Mouse (Mus musculus) CH12.LX (cell line): Measurements from ENCODE around the gene Pcp4l1. TPM values are rescaled to one million over a fixed set of nuclear protein-coding genes. Genes with fewer than 3 reads are reported as not detected.

Experiments used
- DNase-seq: peaks from one replicate; pipeline ENCODE4 v3.0.0-alpha.2; 2013; ENCODE audit errors: extremely low read depth
- H3K27ac ChIP-seq: 2 replicates; pipeline ENCODE4 v1.5.1; 2012; ENCODE audit warnings: low read depth, mild to moderate bottlenecking, control low read depth, moderate library complexity; ENCODE audit not compliant: insufficient read depth
- H3K27me3 ChIP-seq: replicated peaks from 2 replicates; pipeline ENCODE3; 2012; ENCODE audit warnings: inconsistent platforms
- H3K36me3 ChIP-seq, 2 experiments: replicated peaks in 1 of 2; 2 replicates each; pipeline versions ENCODE3 to v1.6.1; 2012; ENCODE audit warnings: inconsistent platforms in 1 of 2, low read length in 1 of 2, mild to moderate bottlenecking in 1 of 2, mixed read lengths in 1 of 2, moderate library complexity in 1 of 2; ENCODE audit not compliant: control insufficient read depth in 1 of 2, insufficient read depth in 1 of 2
- H3K4me1 ChIP-seq, 2 experiments: 2 replicates each; pipeline ENCODE4 v1.6.1; 2012; ENCODE audit warnings: inconsistent platforms in 1 of 2, moderate library complexity in 1 of 2; ENCODE audit not compliant: insufficient read depth in 2 of 2, control insufficient read depth in 1 of 2
- H3K4me2 ChIP-seq: 2 replicates; pipeline ENCODE4 v1.6.1; 2012; ENCODE audit warnings: low read depth, mild to moderate bottlenecking, control low read depth; ENCODE audit not compliant: poor library complexity, insufficient read depth, severe bottlenecking
- H3K4me3 ChIP-seq, 3 experiments: fragments of 150-350 bp in 1 of 3; sonication (generic) in 1 of 3; replicated peaks in 1 of 3; 2 replicates each; pipeline versions ENCODE3 to v1.5.1; 2011 to 2012; ENCODE audit warnings: low read depth in 2 of 3, low read length in 2 of 3, mild to moderate bottlenecking in 2 of 3, moderate library complexity in 2 of 3, control low read depth in 1 of 3, improper control_type of control experiment in 1 of 3, inconsistent platforms in 1 of 3, mixed read lengths in 1 of 3; ENCODE audit not compliant: poor library complexity in 1 of 3
- H3K79me2 ChIP-seq: replicated peaks from 2 replicates; pipeline ENCODE4 v1.6.1; 2012; ENCODE audit warnings: mild to moderate bottlenecking, moderate library complexity; ENCODE audit not compliant: control insufficient read depth, poor library complexity, insufficient read depth, severe bottlenecking; ENCODE audit errors: extremely low read depth
- H3K9ac ChIP-seq: 2 replicates; pipeline ENCODE4 v1.6.1; 2012; ENCODE audit warnings: low read depth, mild to moderate bottlenecking, control low read depth, moderate library complexity; ENCODE audit not compliant: insufficient read depth
- H3K9me3 ChIP-seq: replicated peaks from 2 replicates; pipeline ENCODE3; 2012; ENCODE audit warnings: low read length, inconsistent platforms, mixed read lengths
- BHLHE40 ChIP-seq: IDR thresholded peaks from 2 replicates; pipeline ENCODE4 v1.6.1; 2011; ENCODE audit warnings: mild to moderate bottlenecking, low read depth, low read length, improper control_type of control experiment
- CHD1 ChIP-seq: IDR thresholded peaks from 2 replicates; pipeline ENCODE4 v1.6.1; 2012; ENCODE audit warnings: low read depth, low read length, improper control_type of control experiment, inconsistent platforms
- CHD2 ChIP-seq: IDR thresholded peaks from 2 replicates; pipeline ENCODE4 v1.6.1; 2011; ENCODE audit warnings: low read length, improper control_type of control experiment
- E2F4 ChIP-seq: IDR thresholded peaks from 2 replicates; pipeline ENCODE4 v1.6.1; 2011; ENCODE audit warnings: low read depth, low read length, improper control_type of control experiment; ENCODE audit not compliant: insufficient replicate concordance
- ELF1 ChIP-seq: IDR thresholded peaks from 2 replicates; pipeline ENCODE4 v1.6.1; 2014; ENCODE audit warnings: low read depth, mild to moderate bottlenecking, inconsistent platforms, low read length, improper control_type of control experiment
- ETS1 ChIP-seq: conservative IDR thresholded peaks from 2 replicates; pipeline ENCODE4 v1.6.1; 2012; ENCODE audit warnings: low read depth, mild to moderate bottlenecking, inconsistent platforms, low read length, improper control_type of control experiment, moderate library complexity
- IRF4 ChIP-seq: IDR thresholded peaks from 2 replicates; pipeline ENCODE4 v1.6.1; 2014; ENCODE audit warnings: low read depth, mild to moderate bottlenecking, inconsistent platforms, low read length, improper control_type of control experiment
- JUND ChIP-seq: conservative IDR thresholded peaks from 2 replicates; pipeline ENCODE4 v1.6.1; 2011; ENCODE audit warnings: low read depth, low read length, improper control_type of control experiment
- MAX ChIP-seq: IDR thresholded peaks from 2 replicates; pipeline ENCODE4 v1.6.1; 2011; ENCODE audit warnings: low read length, improper control_type of control experiment
- MXI1 ChIP-seq: IDR thresholded peaks from 2 replicates; pipeline ENCODE4 v1.6.1; 2011; ENCODE audit warnings: mild to moderate bottlenecking, low read depth, low read length, improper control_type of control experiment
- MYC ChIP-seq: IDR thresholded peaks from 2 replicates; pipeline ENCODE4 v1.6.1; 2011; ENCODE audit warnings: low read depth, mild to moderate bottlenecking, improper control_type of control experiment, low read length
- NRF1 ChIP-seq: IDR thresholded peaks from 2 replicates; pipeline ENCODE4 v1.6.1; 2014; ENCODE audit warnings: low read depth, mild to moderate bottlenecking, inconsistent platforms, low read length, improper control_type of control experiment, moderate library complexity
- POLR2AphosphoS2 ChIP-seq: IDR thresholded peaks from 2 replicates; pipeline ENCODE4 v1.6.1; 2011; ENCODE audit warnings: low read depth, low read length, improper control_type of control experiment
- RAD21 ChIP-seq: IDR thresholded peaks from 2 replicates; pipeline ENCODE4 v1.6.1; 2011; ENCODE audit warnings: low read depth, mild to moderate bottlenecking, low read length, improper control_type of control experiment, moderate library complexity
- RCOR1 ChIP-seq: conservative IDR thresholded peaks from 2 replicates; pipeline ENCODE4 v1.6.1; 2012; ENCODE audit warnings: low read depth, mild to moderate bottlenecking, inconsistent platforms, low read length, improper control_type of control experiment
- SMC3 ChIP-seq: IDR thresholded peaks from 2 replicates; pipeline ENCODE4 v1.6.1; 2011; ENCODE audit warnings: low read depth, low read length, improper control_type of control experiment
- TBP ChIP-seq: conservative IDR thresholded peaks from 2 replicates; pipeline ENCODE4 v1.6.1; 2011; ENCODE audit warnings: low read depth, low read length, improper control_type of control experiment
- UBTF ChIP-seq: IDR thresholded peaks from 2 replicates; pipeline ENCODE4 v1.6.1; 2012; ENCODE audit warnings: low read depth, mild to moderate bottlenecking, inconsistent platforms, low read length, improper control_type of control experiment, moderate library complexity
- ZC3H11A ChIP-seq: IDR thresholded peaks from 2 replicates; pipeline ENCODE4 v1.6.1; 2012; ENCODE audit warnings: low read depth, mild to moderate bottlenecking, inconsistent platforms, low read length, improper control_type of control experiment
- ZKSCAN1 ChIP-seq: IDR thresholded peaks from 2 replicates; pipeline ENCODE4 v1.6.1; 2012; ENCODE audit warnings: low read depth, inconsistent platforms, low read length, improper control_type of control experiment, borderline replicate concordance
- ZMIZ1 ChIP-seq: IDR thresholded peaks from 2 replicates; pipeline ENCODE4 v1.6.1; 2012; ENCODE audit warnings: low read depth, mild to moderate bottlenecking, inconsistent platforms, low read length, improper control_type of control experiment
- dilution Hi-C: fragments of 300-500 bp; cut with MboI; formaldehyde crosslinking; loops from 2 replicates; pipeline ENCODE4 v1.14.3; 2020; ENCODE audit warnings: low sequenced_read_pairs; ENCODE audit not compliant: extremely low pct_unique_long_range_greater_than_20kb, extremely low pct_ligation_motif_present
- in situ Hi-C: fragments of 300-500 bp; cut with MboI; formaldehyde crosslinking; loops from 3 replicates; pipeline ENCODE4 v1.14.3; 2019; ENCODE audit warnings: low sequenced_read_pairs, low pct_ligation_motif_present, low pct_unique_long_range_greater_than_20kb, mixed read lengths
- polyA plus RNA-seq: library from polyadenylated mRNA; unstranded; fragments of >175 nt; gene quantifications from 2 replicates; pipeline ENCODE4 v1.2.1, GENCODE M21; 2012; ENCODE audit warnings: low read depth; ENCODE audit not compliant: insufficient read length
- total RNA-seq, 2 experiments: library from RNA; depleted of rRNA; stranded (reverse); fragments of 300-350 nt in 1 of 2; fragments of >200 nt in 1 of 2; gene quantifications; 2 replicates each; pipeline ENCODE4 v1.2.3; 2012 to 2014

Gene Pcp4l1
- total and polyA plus RNA-seq, 3 experiments = not detected

DNA sequence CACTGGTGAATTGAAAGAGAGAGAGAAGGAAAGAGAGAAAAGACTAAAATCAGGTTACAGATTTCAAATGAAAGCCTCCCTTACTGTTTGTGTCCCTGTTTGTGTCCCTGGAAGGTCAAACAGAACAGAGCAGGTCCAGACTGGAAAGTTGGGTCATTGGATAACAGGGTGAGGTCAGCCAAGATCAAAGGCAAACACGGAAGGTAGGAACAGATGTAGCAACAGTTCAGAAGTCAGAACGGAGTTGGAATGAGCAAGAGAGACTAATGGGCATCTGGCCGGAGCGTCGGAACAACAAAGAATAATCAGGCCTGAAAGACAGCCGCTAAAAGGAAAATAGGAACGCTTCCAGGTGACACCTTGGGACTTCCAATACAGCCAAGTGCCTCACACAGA, 8.2 kb upstream of the Pcp4l1 start:
- no peak for DNase-seq
- Histone ChIP-seq H3K4me2 (no peak overlapping the region), H3K27ac (no peak overlapping the region), H3K4me1 (no peaks in the 10 kb centered on the region), H3K9me3 (peaks cover 5% of the 10 kb centered on the region), H3K79me2 (no peaks in the 10 kb centered on the region), H3K27me3 (peaks cover 33% of the 10 kb centered on the region), H3K4me3 (no peak overlapping the region), H3K9ac (no peak overlapping the region), H3K36me3 (no peaks in the 10 kb centered on the region)
- in situ Hi-C loops (no loop called here), dilution Hi-C loops (no loop called here)
- TF ChIP-seq POLR2AphosphoS2 (no peak), IRF4 (no peak), ETS1 (no peak), BHLHE40 (no peak), ELF1 (no peak), MXI1 (no peak)

DNA sequence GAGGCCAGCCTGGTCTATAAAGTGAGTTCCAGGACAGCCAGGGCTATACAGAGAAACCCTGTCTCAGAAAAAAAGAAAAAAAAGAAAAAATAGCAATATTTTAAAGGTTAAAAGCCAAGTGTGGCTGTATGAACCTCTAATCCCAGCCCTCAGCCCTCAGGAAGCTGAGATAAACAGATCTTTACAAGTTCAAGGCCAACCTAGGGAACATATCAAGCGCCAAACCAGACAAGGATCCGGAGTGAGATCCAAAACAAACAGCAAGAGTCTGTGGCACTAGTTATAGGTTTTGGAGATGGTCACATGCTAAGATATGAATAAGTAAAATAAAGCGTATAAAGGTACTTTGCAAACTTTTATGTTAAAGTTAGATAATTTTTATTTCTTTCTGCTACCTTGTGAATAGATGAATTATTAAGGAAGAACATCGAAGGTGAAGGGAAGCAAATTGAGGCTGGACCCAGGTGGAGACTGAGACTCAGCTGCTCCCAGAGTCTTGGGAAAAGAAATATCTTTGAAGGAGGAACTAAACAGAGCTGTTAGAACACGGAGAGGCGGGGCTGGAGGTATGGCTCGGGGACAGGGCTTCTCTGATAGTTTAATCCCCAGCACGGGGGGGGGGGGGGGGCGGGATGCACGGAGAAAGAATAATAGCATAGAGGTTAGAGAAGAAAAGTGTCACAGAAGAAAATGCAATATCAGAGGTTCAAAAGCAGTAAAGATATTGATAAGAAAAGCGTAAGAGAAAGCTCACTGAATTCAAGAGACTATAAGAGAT, 7.6 kb upstream of the Pcp4l1 start:
- Histone ChIP-seq H3K4me1 (no peaks in the 10 kb centered on the region), H3K36me3 (no peaks in the 10 kb centered on the region), H3K4me3 (no peak overlapping the region), H3K9ac (no peak overlapping the region), H3K27ac (no peak overlapping the region), H3K4me2 (no peak overlapping the region), H3K27me3 (peaks cover 32% of the 10 kb centered on the region), H3K9me3 (peaks cover 5% of the 10 kb centered on the region), H3K79me2 (no peaks in the 10 kb centered on the region)
- no peak for TF ChIP-seq IRF4
- TF ChIP-seq CHD2 = no peak
- TF ChIP-seq NRF1 = no peak
- TF ChIP-seq SMC3 = no peak
- in situ Hi-C loops (no loop called here), dilution Hi-C loops (no loop called here)
- no peak for DNase-seq

DNA sequence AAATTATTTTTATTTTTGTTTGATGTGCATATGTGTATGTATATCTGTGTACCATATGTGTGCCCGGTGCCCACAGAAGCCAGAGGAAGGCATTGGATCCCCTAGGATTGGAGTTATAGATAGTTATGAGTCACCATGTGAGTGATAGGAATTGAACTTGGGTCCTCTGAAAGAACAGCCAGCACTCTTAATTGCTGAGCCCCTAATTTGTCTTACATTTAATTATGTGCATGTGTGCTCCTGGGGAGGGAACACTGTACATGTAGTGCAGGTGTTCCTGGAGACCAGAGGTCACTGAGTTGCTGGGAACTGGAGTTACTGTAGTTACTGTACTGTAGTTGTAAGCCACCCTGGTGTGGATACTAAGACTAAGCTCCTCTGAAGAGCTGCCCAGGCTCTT, 4.7 kb upstream of the Pcp4l1 start:
- DNase-seq = no peak
- Histone ChIP-seq H3K4me1 (no peaks in the 10 kb centered on the region), H3K9ac (no peak overlapping the region), H3K27ac (no peak overlapping the region), H3K36me3 (no peaks in the 10 kb centered on the region), H3K79me2 (no peaks in the 10 kb centered on the region), H3K9me3 (no peaks in the 10 kb centered on the region), H3K4me3 (no peak overlapping the region), H3K27me3 (peaks cover 35% of the 10 kb centered on the region), H3K4me2 (no peak overlapping the region)
- in situ Hi-C loops (no loop called here), dilution Hi-C loops (no loop called here)
- TF ChIP-seq TBP = no peak
- TF ChIP-seq CHD1 = no peak
- TF ChIP-seq MYC = no peak
- no peak for TF ChIP-seq MAX
- no peak for TF ChIP-seq UBTF
- TF ChIP-seq RCOR1 = no peak
- TF ChIP-seq JUND = no peak
- no peak for TF ChIP-seq ZMIZ1
- no peak for TF ChIP-seq ELF1
- TF ChIP-seq MXI1 = no peak
- TF ChIP-seq ZKSCAN1 = no peak
- TF ChIP-seq E2F4 = no peak
- no peak for TF ChIP-seq RAD21
- TF ChIP-seq ZC3H11A = no peak
